Comparison of ENCODE assay signal across 28 mouse cellular contexts in genomic region chr6:139974668-139975067, GRCm38 (mm10).
"Had no signal": no experiment of that assay in that cellular context is flagged by ENCODE, and none has a peak within 500 bp of the region (broad histone marks: within the 10 kb centered on the region; RNA-seq: fewer than 3 reads in every experiment).

No protein-coding gene starts in this region.

- H3K4me2 ChIP-seq: heart, embryonic 12.5 days; hindbrain, embryonic 12.5 days; hindbrain, embryonic 14.5 days; intestine, embryonic 15.5 days; limb, embryonic 12.5 days; liver, embryonic 11.5 days; liver, embryonic 13.5 days; liver, embryonic 15.5 days had no signal

- H3K36me3 ChIP-seq: heart, embryonic 10.5 days; heart, embryonic 12.5 days; hindbrain, embryonic 10.5 days; hindbrain, embryonic 12.5 days; intestine, embryonic 15.5 days; limb, embryonic 10.5 days; limb, embryonic 12.5 days; liver, embryonic 13.5 days; liver, embryonic 15.5 days had no signal

- DNase-seq: gastrocnemius, adult 2 months; gastrocnemius, postnatal 10 days; gastrocnemius, postnatal 25 days; heart, adult 18-20 months; heart, postnatal 10 days; heart, postnatal 4 days; kidney, adult 18-20 months; kidney, adult 8-10 months; kidney, postnatal 10 days; kidney, postnatal 25 days; kidney, postnatal 4 days; liver; liver, embryonic 13.5 days; liver, postnatal 0 days had no signal

- H3K9ac ChIP-seq: heart, embryonic 12.5 days; hindbrain, embryonic 12.5 days; hindbrain, embryonic 14.5 days; intestine, embryonic 15.5 days; limb, embryonic 12.5 days; liver, embryonic 13.5 days; liver, embryonic 15.5 days; liver, postnatal 0 days had no signal

- H3K27ac ChIP-seq: gastrocnemius, adult 2 months; heart, embryonic 10.5 days; hindbrain, embryonic 10.5 days; hindbrain, embryonic 12.5 days; hindbrain, embryonic 14.5 days; intestine, embryonic 15.5 days; layer of hippocampus, adult 2 months; left cerebral cortex, adult 2 months; limb, embryonic 10.5 days; limb, embryonic 12.5 days; liver, embryonic 13.5 days; liver, embryonic 15.5 days had no signal

- H3K27me3 ChIP-seq: heart, embryonic 12.5 days; hindbrain, embryonic 12.5 days; intestine, embryonic 15.5 days; limb, embryonic 12.5 days; liver, embryonic 13.5 days; liver, embryonic 15.5 days had no signal

- H3K4me3 ChIP-seq: gastrocnemius, adult 2 months; heart, embryonic 10.5 days; heart, embryonic 12.5 days; hindbrain, embryonic 10.5 days; hindbrain, embryonic 12.5 days; intestine, embryonic 15.5 days; layer of hippocampus, adult 2 months; left cerebral cortex, adult 2 months; limb, embryonic 10.5 days; limb, embryonic 12.5 days; liver, embryonic 13.5 days; liver, embryonic 15.5 days had no signal

- H3K9me3 ChIP-seq: heart, embryonic 10.5 days; heart, embryonic 12.5 days; hindbrain, embryonic 10.5 days; hindbrain, embryonic 12.5 days; intestine, embryonic 15.5 days; limb, embryonic 10.5 days; limb, embryonic 12.5 days; liver, embryonic 13.5 days; liver, embryonic 15.5 days had no signal

- ATAC-seq: hindbrain, embryonic 16.5 days; inflammation-experienced regulatory T-cells, adult 6 months; intestine, embryonic 15.5 days had no signal

- H3K4me1 ChIP-seq: heart, embryonic 10.5 days; hindbrain, embryonic 12.5 days; intestine, embryonic 15.5 days; limb, embryonic 10.5 days; limb, embryonic 12.5 days; liver, embryonic 13.5 days; liver, embryonic 15.5 days had no signal
